Mouse (Mus musculus) heart, postnatal 0 days (tissue): ENCODE results near the gene Dusp7. TPM values are rescaled to one million over a fixed set of nuclear protein-coding genes. Genes with fewer than 3 reads are reported as not detected.

Source experiments
- ATAC-seq: fragments of 200-750 bp; cut with Nextera tagmentation; 2 replicates; pipeline ENCODE4 v1.8.0; 2017; ENCODE audit warnings: low read depth, moderate number of reproducible peaks, moderate library complexity; ENCODE audit not compliant: insufficient read depth
- DNase-seq: peaks from one replicate; pipeline ENCODE4 v3.0.0-alpha.2; 2016; ENCODE audit warnings: low spot score
- H3K27ac ChIP-seq: fragments of 300-500 bp; sonication (generic); 2 replicates; pipeline ENCODE4 v1.5.1; 2014; ENCODE audit warnings: low read depth, mild to moderate bottlenecking
- H3K27me3 ChIP-seq: fragments of 300-500 bp; sonication (generic); 2 replicates; pipeline ENCODE4 v1.6.1; 2014; ENCODE audit warnings: low read length, mixed read lengths; ENCODE audit not compliant: control insufficient read depth, insufficient read depth
- H3K36me3 ChIP-seq: fragments of 300-500 bp; sonication (generic); replicated peaks from 2 replicates; pipeline ENCODE4 v1.6.1; 2014; ENCODE audit warnings: low read length, mixed read lengths; ENCODE audit not compliant: control insufficient read depth, insufficient read depth
- H3K4me1 ChIP-seq: fragments of 300-500 bp; sonication (generic); 2 replicates; pipeline ENCODE4 v1.6.1; 2014; ENCODE audit warnings: antibody characterized with exemption; ENCODE audit not compliant: control insufficient read depth, insufficient read depth
- H3K4me2 ChIP-seq: fragments of 300-500 bp; sonication (generic); 2 replicates; pipeline ENCODE4 v1.6.1; 2014; ENCODE audit warnings: low read depth, mild to moderate bottlenecking, low read length, moderate library complexity
- H3K4me3 ChIP-seq: fragments of 300-500 bp; sonication (generic); 2 replicates; pipeline ENCODE4 v1.5.1; 2014; ENCODE audit warnings: low read depth, low read length
- H3K9ac ChIP-seq: fragments of 300-500 bp; sonication (generic); replicated peaks from 2 replicates; pipeline ENCODE4 v1.6.1; 2014; ENCODE audit warnings: low read depth, low read length, mixed read lengths
- H3K9me3 ChIP-seq: fragments of 300-500 bp; sonication (generic); replicated peaks from 2 replicates; pipeline ENCODE4 v1.6.1; 2016; ENCODE audit warnings: low read length; ENCODE audit not compliant: control insufficient read depth
- CTCF ChIP-seq: IDR thresholded peaks from 2 replicates; pipeline ENCODE4 v1.5.1; 2016; ENCODE audit warnings: antibody characterized with exemption, control low read depth, low read depth
- EP300 ChIP-seq: IDR thresholded peaks from 2 replicates; pipeline ENCODE4 v1.6.1; 2016; ENCODE audit warnings: antibody characterized with exemption, low read depth
- WGBS: fragments of 180-500 bp; shearing (Covaris S2); extraction: QIAGEN DNeasy Blood & Tissue Kit; methylation state at CpG from one replicate; pipeline ENCODE4 v1.1.7; 2014; 5-methylcytosine and 5-hydroxymethylcytosine counted together
- polyA plus RNA-seq: library from polyadenylated mRNA; unstranded; fragments of >200 nt; fragmentation: Nextera tagmentation; extraction: Ambion mirVana; gene quantifications from 2 replicates; pipeline ENCODE4 v1.2.1, GENCODE M21; 2015
- total RNA-seq: library from RNA; depleted of rRNA; stranded (reverse); fragments of >200 nt; gene quantifications from 2 replicates; pipeline ENCODE4 v1.2.3, GENCODE M21; 2014; ENCODE audit warnings: low replicate concordance; rRNA removed

Gene Dusp7
- total and polyA plus RNA-seq, 2 experiments from 2014 or later, result 10.3 to 47.7 TPM

DNA sequence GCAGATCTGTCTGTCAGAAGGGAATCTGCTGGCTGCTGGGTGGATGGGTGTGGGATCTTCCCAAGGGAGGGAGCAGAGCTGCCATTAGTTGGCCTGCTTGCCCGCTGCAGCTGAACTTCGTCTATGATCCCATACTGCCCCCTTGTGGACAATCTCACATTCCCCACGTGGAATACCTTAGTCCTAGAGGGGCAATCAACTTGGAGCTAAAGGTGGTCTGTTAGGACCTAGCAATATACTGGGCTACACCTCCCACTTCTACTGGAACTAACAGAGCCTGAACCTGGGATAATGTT, 53.4 kb downstream of the Dusp7 start:
- H3K4me2 ChIP-seq, result peak overlapping the region; percentile 39
- H3K4me3 ChIP-seq, result no peak overlapping the region
- peaks cover 13% of the 10 kb centered on the region for H3K4me1 ChIP-seq
- 0% methylated on average over 3 of the region's 3 CpGs for WGBS
- peaks cover 12% of the 10 kb centered on the region; the same call in 1 of the 2 replicates for H3K27me3 ChIP-seq
- no peaks in the 10 kb centered on the region for H3K9me3 ChIP-seq
- H3K36me3 ChIP-seq, result no peaks in the 10 kb centered on the region
- ATAC-seq (peak; percentile 74), DNase-seq (peak; percentile 90)
- no peak overlapping the region for H3K9ac ChIP-seq
- TF ChIP-seq EP300, result no peak
- TF ChIP-seq CTCF, result peak; percentile 97
- no peak overlapping the region for H3K27ac ChIP-seq

Other genes with a start within 250 kb of the Dusp7 start
- gene Glyctk, start 210.5 kb upstream of the Dusp7 start, total RNA-seq, result 2.0 and 2.5 TPM in 2 replicates
- gene Glyctk, start 210.5 kb upstream of the Dusp7 start, polyA plus RNA-seq, result 0.90 and 1.1 TPM in 2 replicates
- 122 and 124 TPM in 2 replicates for gene Wdr82, start 197.7 kb upstream of the Dusp7 start, total RNA-seq
- 13.9 and 14.3 TPM in 2 replicates for gene Wdr82, start 197.7 kb upstream of the Dusp7 start, polyA plus RNA-seq
- 7.5 and 22.8 TPM in 2 replicates for gene Ppm1m, start 168.9 kb upstream of the Dusp7 start, total RNA-seq
- gene Ppm1m, start 168.9 kb upstream of the Dusp7 start, polyA plus RNA-seq, result 13.1 and 15.1 TPM in 2 replicates
- gene Twf2, start 165.5 kb upstream of the Dusp7 start, total RNA-seq, result 92.1 and 105 TPM in 2 replicates
- 57.3 and 64.2 TPM in 2 replicates for gene Twf2, start 165.5 kb upstream of the Dusp7 start, polyA plus RNA-seq
- not detected in 2 replicates for gene Tlr9, start 146.0 kb upstream of the Dusp7 start, total RNA-seq
- 0.04 and 0.05 TPM in 2 replicates for gene Tlr9, start 146.0 kb upstream of the Dusp7 start, polyA plus RNA-seq
- 309 and 334 TPM in 2 replicates for gene Alas1, start 120.0 kb upstream of the Dusp7 start, total RNA-seq
- 385 and 421 TPM in 2 replicates for gene Alas1, start 120.0 kb upstream of the Dusp7 start, polyA plus RNA-seq
- 12.3 and 38.0 TPM in 2 replicates for gene Poc1a, start 87.6 kb upstream of the Dusp7 start, total RNA-seq
- 13.6 and 13.8 TPM in 2 replicates for gene Poc1a, start 87.6 kb upstream of the Dusp7 start, polyA plus RNA-seq
- gene Rpl29, start 60.8 kb downstream of the Dusp7 start, total RNA-seq, result 783 and 913 TPM in 2 replicates
- 504 and 531 TPM in 2 replicates for gene Rpl29, start 60.8 kb downstream of the Dusp7 start, polyA plus RNA-seq
- 38.5 and 45.3 TPM in 2 replicates for gene Acy1, start 69.7 kb downstream of the Dusp7 start, total RNA-seq
- gene Acy1, start 69.7 kb downstream of the Dusp7 start, polyA plus RNA-seq, result 19.0 and 20.1 TPM in 2 replicates
- gene Abhd14b, start 78.8 kb downstream of the Dusp7 start, total RNA-seq, result 14.9 and 46.8 TPM in 2 replicates
- gene Abhd14b, start 78.8 kb downstream of the Dusp7 start, polyA plus RNA-seq, result 5.3 and 5.9 TPM in 2 replicates
- 57.3 and 64.8 TPM in 2 replicates for gene Abhd14a, start 79.0 kb downstream of the Dusp7 start, total RNA-seq
- 45.8 and 47.1 TPM in 2 replicates for gene Abhd14a, start 79.0 kb downstream of the Dusp7 start, polyA plus RNA-seq
- 157 and 188 TPM in 2 replicates for gene Pcbp4, start 84.7 kb downstream of the Dusp7 start, total RNA-seq
- gene Pcbp4, start 84.7 kb downstream of the Dusp7 start, polyA plus RNA-seq, result 40.9 and 44.1 TPM in 2 replicates
- gene Gpr62, start 97.3 kb downstream of the Dusp7 start, total RNA-seq, result not detected in 2 replicates
- 0.11 TPM in 1 of 2 replicates, not detected in the other for gene Gpr62, start 97.3 kb downstream of the Dusp7 start, polyA plus RNA-seq
- gene Rrp9, start 107.3 kb downstream of the Dusp7 start, total RNA-seq, result 16.5 and 54.6 TPM in 2 replicates
- gene Rrp9, start 107.3 kb downstream of the Dusp7 start, polyA plus RNA-seq, result 17.6 and 21.0 TPM in 2 replicates
- gene Parp3, start 108.3 kb downstream of the Dusp7 start, total RNA-seq, result 7.2 and 16.7 TPM in 2 replicates
- gene Parp3, start 108.3 kb downstream of the Dusp7 start, polyA plus RNA-seq, result 2.8 and 2.9 TPM in 2 replicates
- not detected in 2 replicates for gene Iqcf1, start 131.3 kb downstream of the Dusp7 start, total RNA-seq
- gene Iqcf1, start 131.3 kb downstream of the Dusp7 start, polyA plus RNA-seq, result not detected in 2 replicates
- gene Iqcf5, start 145.9 kb downstream of the Dusp7 start, total RNA-seq, result not detected in 2 replicates
- not detected in 2 replicates for gene Iqcf5, start 145.9 kb downstream of the Dusp7 start, polyA plus RNA-seq
- not detected in 2 replicates for gene Iqcf3, start 193.0 kb downstream of the Dusp7 start, total RNA-seq
- gene Iqcf3, start 193.0 kb downstream of the Dusp7 start, polyA plus RNA-seq, result not detected in 2 replicates
- gene Iqcf4, start 202.4 kb downstream of the Dusp7 start, total RNA-seq, result not detected in 2 replicates
- gene Iqcf4, start 202.4 kb downstream of the Dusp7 start, polyA plus RNA-seq, result not detected in 2 replicates